Mouse (Mus musculus) G1E (cell line): ENCODE data around the gene Pax5.

ENCODE experiments used
- CTCF ChIP-seq: IDR thresholded peaks from 2 replicates; pipeline ENCODE4 v1.5.1; 2012; ENCODE audit warnings: low read depth, low read length, inconsistent platforms, mixed read lengths
- GATA1 ChIP-seq: IDR thresholded peaks from 2 replicates; pipeline ENCODE4 v1.6.1; 2012; ENCODE audit warnings: borderline replicate concordance, low read length, inconsistent platforms, mixed read lengths

DNA sequence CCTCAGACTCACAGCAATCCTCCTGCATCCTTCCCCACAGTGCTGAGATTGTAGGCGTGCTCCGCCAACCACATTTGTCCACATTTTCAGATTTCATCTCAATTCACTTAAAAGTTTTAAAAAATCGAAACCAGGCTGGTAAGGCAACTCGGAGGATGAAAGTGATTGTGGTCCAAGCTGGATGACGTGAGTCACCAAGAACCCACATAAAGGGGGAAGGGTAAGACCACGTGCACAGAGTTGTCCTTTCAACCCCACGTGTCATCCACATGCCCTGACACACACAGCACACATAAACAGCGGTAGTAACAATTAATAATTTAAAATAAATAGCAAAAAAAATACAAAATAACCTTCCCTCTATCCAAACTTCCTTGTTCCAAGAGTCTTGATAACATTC, 35.3 kb downstream of the Pax5 start:
- TF ChIP-seq CTCF: no peak
- TF ChIP-seq GATA1: no peak
